Mouse (Mus musculus) heart, postnatal 10 days (tissue): ENCODE measurements around the gene Fhit. TPM values are rescaled to one million over a fixed set of nuclear protein-coding genes. Genes with fewer than 3 reads are reported as not detected.
"Not testable (repeated sequence)": the region's sequence is repeated elsewhere in the genome, so short reads cannot be mapped to it uniquely, and the experiment has no call there.

Source experiments
- DNase-seq, 2 experiments: peaks; one replicate each; pipeline ENCODE4 v3.0.0; 2021
- intact Hi-C: fragments of 180-260 bp; cut with DNase I; formaldehyde crosslinking; loops from one replicate; pipeline ENCODE4 v1.15.1; 2025
- total RNA-seq, 2 experiments: library from RNA; stranded (reverse); gene quantifications; 2 replicates each; pipeline ENCODE4 v1.2.3; 2021

Fhit gene
- total RNA-seq, 2 experiments from 2014 or later, result 2.6 to 3.1 TPM

DNA sequence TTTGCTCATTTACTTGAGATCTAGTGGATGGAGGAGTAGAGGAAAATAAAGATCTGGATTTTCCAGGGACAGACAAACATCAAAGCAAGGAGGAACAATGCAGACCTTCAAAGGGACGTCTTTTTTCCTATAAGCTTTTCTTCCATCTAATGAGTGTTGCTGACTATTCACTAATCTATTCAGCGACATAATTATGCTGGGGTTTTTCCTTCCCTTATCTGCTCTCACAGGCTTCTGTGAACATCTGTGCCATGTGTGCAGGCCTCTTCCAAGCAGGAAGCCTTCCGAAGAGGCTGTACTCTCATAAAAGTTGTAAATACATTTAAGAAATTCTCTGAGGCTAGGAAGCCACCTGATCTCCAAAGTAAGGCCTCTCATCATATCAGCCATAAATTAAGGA is 228.2 kb downstream of the Fhit start:
- intact Hi-C loops, result no loop called here
- DNase-seq, result no peak

DNA sequence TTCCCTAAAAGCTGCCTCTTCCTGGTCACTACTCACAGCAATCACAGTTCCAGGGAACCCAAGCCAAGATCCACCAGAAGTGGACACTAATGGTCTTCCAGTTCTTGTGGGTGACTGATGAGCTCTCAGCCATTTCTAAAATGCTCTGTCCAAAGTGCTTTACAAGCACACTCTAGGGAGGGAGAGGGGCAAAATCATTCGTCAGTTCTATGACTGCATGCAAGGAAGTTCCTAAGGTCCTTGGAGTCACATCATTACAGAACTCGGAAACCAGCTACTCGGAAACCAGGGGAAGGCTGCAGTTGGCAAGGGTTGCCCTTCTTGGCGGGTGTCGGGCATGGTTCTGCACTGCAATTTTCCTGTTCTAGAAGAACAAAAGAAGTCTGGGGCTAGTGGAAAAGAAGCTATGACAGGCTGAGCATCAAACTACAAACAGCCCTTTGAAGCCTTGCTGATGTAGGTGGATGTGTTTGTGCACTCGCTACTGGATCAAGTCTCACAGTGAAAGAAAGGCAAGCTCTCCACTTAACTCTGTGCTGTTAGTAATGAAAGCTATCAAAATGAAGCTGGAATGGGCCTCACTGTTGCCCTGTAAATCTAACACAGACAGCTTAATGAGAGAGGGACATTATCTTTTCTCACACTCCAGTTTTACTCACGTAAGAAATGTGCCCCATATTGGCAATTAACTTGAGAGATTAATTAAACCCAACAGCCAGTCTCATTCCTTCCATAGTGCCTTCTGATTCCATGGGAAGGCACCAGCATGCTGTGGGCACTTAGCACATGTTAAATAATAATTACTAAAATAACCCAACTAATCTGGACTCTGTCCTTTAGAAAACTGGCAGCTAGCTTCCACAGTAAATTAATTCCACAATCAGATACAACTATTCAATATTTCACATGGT is 243.7 kb downstream of the Fhit start:
- intact Hi-C loops, result no loop called here
- DNase-seq, result no peak

GRCm38 (mm10) chr14:10908011-10908410 is 253.8 kb downstream of the Fhit start:
- DNase-seq, result no peak
- intact Hi-C loops, result no loop called here

DNA sequence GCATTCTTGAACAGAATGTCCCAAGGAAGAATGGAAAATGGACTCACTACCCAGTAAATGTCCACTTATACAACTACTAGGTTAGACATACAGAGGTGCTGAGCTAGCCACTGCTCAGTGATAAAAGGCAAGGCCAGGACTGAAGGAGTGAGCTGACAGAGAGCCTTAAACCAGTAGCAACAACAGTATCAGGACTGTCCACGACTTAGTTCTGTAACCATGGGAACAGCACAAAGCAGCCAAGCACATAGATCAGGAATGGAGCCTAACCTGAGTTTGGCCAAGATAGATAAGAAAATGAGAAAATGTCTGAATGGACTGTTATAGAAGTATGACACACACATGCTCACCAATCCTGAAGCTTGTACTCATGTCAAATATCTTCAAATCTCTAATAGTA is 279.1 kb downstream of the Fhit start:
- intact Hi-C loops, result no loop called here
- DNase-seq, result no peak

GRCm38 (mm10) chr14:10880749-10881148 is 281.1 kb downstream of the Fhit start:
- intact Hi-C loops, result no loop called here
- DNase-seq, result no peak

- no peak for DNase-seq
- intact Hi-C loops, result no loop called here
These were observed 287.1 kb downstream of the Fhit start for GRCm38 (mm10) chr14:10874595-10875372.

DNA sequence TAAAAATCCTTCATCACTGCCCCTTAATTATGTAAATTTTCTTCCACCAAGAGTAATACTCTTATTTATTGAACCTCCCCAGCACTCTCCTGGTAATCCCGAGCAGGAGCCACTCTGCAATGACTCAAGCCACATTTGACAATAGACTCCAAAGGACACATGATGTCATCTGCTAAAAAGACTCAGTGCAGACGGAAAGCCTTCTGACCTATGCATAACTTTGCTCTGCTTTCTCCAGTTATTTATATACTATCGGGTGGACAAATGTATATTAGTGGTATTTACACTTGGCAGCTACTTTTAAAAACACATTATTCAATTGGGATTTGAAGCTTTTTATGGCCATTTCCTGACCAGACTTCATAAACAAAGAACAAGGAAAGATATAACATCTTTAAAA is 304.2 kb downstream of the Fhit start:
- intact Hi-C loops, result no loop called here
- no peak for DNase-seq

DNA sequence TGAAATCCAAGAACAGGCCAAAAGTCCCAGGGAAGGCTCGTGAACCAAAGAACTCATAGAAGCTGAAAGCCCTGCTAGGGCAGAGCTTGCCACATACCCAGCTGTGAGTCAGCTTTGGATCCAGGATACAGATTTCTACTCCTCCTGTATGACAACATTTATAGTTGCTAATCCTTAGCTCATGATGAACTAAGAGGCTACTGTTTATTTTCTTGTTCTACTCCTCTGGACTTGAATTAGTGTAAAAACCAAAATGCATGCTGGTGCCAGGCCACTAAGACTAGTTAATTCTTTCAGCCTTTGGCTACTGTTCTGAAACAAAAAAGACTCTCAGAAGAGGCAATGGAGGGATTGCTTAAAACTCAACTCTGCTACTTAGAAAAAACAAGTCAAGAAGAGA is 309.9 kb downstream of the Fhit start:
- intact Hi-C loops, result no loop called here

GRCm38 (mm10) chr14:10836001-10836400 is 325.8 kb downstream of the Fhit start:
- DNase-seq, result no peak
- intact Hi-C loops, result no loop called here

More for the DNA sequence above, 309.9 kb downstream of the Fhit start:
- no peak for DNase-seq

GRCm38 (mm10) chr14:10824819-10825218 is 337.0 kb downstream of the Fhit start:
- intact Hi-C loops, result no loop called here
- DNase-seq, result no peak

DNA sequence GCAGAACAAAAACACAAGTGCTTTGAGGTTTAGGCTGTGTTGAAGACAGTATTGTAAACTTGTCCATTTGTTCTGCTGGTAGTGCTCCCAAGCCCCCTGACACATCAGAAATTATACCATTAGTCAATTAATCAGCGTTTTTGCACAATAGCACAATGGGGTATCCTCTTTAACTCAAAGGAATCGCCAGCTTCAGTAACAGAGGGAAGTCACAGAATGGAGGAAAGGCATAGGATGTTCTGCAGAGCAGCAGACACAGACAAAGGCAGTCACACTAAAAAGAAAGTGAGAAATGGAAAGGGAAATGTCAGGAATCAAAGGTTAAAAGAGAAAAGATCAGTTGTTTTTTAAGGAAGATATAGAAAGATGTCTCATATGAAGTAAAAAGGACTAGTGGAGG is 348.3 kb downstream of the Fhit start:
- DNase-seq, result no peak
- intact Hi-C loops, result no loop called here

GRCm38 (mm10) chr14:10798489-10799180 is 363.2 kb downstream of the Fhit start:
- intact Hi-C loops, result no loop called here
- no peak for DNase-seq

- intact Hi-C loops, result no loop called here
- DNase-seq, result no peak
These were observed 364.2 kb downstream of the Fhit start for GRCm38 (mm10) chr14:10797595-10797994.

DNA sequence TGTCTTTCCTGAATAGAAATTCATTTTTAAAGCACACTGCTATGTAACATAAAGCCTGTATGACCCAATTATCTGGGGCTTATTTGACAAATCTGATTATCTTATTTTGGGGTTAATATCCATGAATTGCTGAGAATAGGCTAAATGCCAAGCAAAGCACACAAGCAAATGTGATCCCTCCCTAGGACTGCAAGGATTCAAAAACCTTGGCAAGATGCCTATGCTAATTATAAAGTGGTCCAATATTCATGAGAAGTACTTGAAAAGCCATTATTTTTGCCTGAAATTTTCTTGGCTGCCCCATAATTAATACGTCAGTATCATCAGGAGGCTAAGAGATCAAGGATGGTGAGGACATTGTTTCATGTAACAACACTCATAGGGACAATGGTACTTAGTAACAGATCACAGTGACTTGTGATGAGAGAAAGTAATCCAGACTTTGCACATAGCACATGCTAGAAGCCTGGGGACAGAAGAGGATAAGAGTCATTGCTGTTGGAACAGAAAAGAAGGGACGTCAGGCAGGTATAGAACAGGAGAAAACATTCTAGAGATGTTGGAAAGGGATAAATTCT is 366.2 kb downstream of the Fhit start:
- intact Hi-C loops, result no loop called here
- DNase-seq, result no peak

DNA sequence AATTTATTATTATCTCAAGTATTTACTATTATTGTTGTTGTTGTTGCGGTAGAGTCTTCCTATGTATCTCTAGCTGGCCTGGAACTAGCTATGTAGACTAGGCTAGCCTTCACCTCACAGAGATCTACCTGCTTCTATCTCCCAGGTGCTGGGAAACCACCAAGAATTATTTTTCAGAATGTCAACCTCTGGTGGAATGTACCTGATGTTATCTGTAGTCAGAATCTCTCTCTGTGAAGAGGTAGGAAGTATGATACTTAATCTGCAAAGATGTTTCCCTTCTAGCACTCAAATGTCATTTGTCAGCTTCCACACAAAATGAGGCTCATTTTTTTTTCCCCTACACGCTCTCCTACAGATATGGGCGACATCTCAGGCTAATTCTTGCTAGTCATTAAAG is 377.9 kb downstream of the Fhit start:
- DNase-seq, result no peak
- intact Hi-C loops, result no loop called here

DNA sequence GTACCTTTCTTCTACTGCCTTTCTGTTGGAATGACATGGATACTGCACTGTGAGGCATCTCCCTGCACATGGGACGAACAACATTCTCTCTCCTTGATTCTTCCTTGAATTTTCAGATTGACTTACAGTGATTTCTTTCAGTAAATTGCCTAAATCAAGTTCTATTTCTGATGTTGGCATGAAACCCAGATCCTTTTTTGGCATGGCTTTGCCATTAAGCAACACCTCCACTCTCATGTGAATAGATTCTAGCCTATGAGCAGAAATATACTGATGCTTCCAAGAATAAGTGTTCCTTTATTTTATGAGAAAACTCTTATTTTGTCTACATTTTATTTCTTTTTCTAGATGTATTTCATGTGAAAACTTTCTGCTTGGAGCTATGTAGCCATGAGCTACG is 383.1 kb downstream of the Fhit start:
- intact Hi-C loops, result no loop called here
- DNase-seq, result no peak

- not testable (repeated sequence) for DNase-seq
- intact Hi-C loops, result loop anchor here (5.0 kb wide), 1 partner anchor 1522 kb away; no protein-coding TSS in a partner anchor
These were observed 407.0 kb downstream of the Fhit start for GRCm38 (mm10) chr14:10754883-10755282.

DNA sequence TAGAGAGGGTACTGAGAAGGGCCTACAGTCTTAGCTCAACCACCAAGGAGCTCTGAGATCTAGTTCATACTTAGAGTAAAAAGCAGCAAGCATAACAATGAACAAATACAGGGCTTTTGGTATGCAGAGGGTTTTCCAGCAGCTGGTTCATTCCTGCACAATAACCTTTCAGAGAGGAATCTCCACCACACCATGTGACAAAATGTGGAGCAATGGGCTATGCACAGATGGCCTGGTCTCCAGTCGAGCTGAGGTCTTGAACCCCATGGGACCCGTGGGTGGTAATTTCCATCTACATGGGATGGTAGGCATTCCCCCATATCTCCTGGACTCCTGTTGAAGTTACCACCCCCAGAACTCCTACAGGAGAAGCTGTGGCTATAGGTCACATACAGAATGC is 423.8 kb downstream of the Fhit start:
- intact Hi-C loops, result no loop called here

GRCm38 (mm10) chr14:10722525-10722924 is 439.3 kb downstream of the Fhit start:
- intact Hi-C loops, result no loop called here

More for the DNA sequence above, 423.8 kb downstream of the Fhit start:
- no peak for DNase-seq

GRCm38 (mm10) chr14:10712916-10713315 is 448.9 kb downstream of the Fhit start:
- DNase-seq, result no peak
- intact Hi-C loops, result no loop called here

More at GRCm38 (mm10) chr14:10722525-10722924, 439.3 kb downstream of the Fhit start:
- DNase-seq, result no peak

GRCm38 (mm10) chr14:10712522-10712881 is 449.3 kb downstream of the Fhit start:
- DNase-seq, result no peak
- intact Hi-C loops, result no loop called here
